Mouse (Mus musculus): ENCODE measurements around the gene Crybb2. TPM values are rescaled to one million over a fixed set of nuclear protein-coding genes. Genes with fewer than 3 reads are reported as not detected.

The Crybb2 gene
- polyA plus RNA-seq, 1 experiment: 0.20 TPM

- no peak overlapping the region for H3K27ac ChIP-seq (ENCODE audit: control insufficient read depth, insufficient read depth, low read length)
- H3K4me1 ChIP-seq (replicated peaks; ENCODE audit: control insufficient read depth, insufficient read depth, low read length): no peaks in the 10 kb centered on the region
- H3K27me3 ChIP-seq (ENCODE audit: control insufficient read depth, insufficient read depth, low read length): no peaks in the 10 kb centered on the region
- no peak overlapping the region for H3K4me3 ChIP-seq (ENCODE audit: control insufficient read depth, insufficient read depth, low read length)
- DNase-seq: no peak
- H3K36me3 ChIP-seq (ENCODE audit: control insufficient read depth, insufficient read depth, low read length): no peaks in the 10 kb centered on the region
- no peak for TF ChIP-seq CTCF (IDR thresholded peaks at IDR 0.05; ENCODE audit: borderline replicate concordance, control insufficient read depth, extremely low read depth, insufficient read depth, low read length, poor library complexity)
- no peak for TF ChIP-seq POLR2A (IDR thresholded peaks at IDR 0.05; ENCODE audit: control insufficient read depth, extremely low read depth, insufficient read depth, low read length, poor library complexity)
- 97% methylated on average over 18 of the region's 18 CpGs for WGBS
These were observed 25.5 kb upstream of the Crybb2 start for GRCm38 (mm10) chr5:113095456-113095855.

DNA sequence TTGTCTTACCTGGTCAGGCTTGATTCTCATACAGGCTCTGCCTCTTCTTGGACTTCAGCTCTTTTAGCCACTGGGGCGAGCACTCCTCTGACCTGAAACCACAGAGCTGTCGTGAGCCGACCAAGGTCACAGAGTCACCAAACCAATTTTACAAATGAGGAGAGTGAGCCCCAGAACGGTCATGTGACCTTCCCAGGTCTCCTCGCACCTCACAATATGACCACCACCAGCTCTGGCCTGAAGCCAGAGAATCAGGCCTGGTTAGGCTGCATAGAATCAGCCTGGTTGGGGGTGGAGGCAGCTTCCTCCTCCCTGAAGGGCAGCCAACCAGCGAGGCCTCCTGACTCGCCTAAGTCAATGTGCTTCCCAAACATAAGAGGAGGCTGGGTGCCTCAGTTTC, 22.5 kb upstream of the Crybb2 start:
- 91% methylated on average over 7 of the region's 7 CpGs for WGBS
- Histone ChIP-seq H3K4me3 (ENCODE audit: control insufficient read depth, insufficient read depth, low read length) (no peak overlapping the region), H3K27me3 (ENCODE audit: control insufficient read depth, insufficient read depth, low read length) (no peaks in the 10 kb centered on the region), H3K27ac (ENCODE audit: control insufficient read depth, insufficient read depth, low read length) (no peak overlapping the region), H3K4me1 (replicated peaks; ENCODE audit: control insufficient read depth, insufficient read depth, low read length) (no peaks in the 10 kb centered on the region), H3K36me3 (ENCODE audit: control insufficient read depth, insufficient read depth, low read length) (no peaks in the 10 kb centered on the region)
- DNase-seq: no peak
- no peak for TF ChIP-seq POLR2A (IDR thresholded peaks at IDR 0.05; ENCODE audit: control insufficient read depth, extremely low read depth, insufficient read depth, low read length, poor library complexity)
- no peak for TF ChIP-seq CTCF (IDR thresholded peaks at IDR 0.05; ENCODE audit: borderline replicate concordance, control insufficient read depth, extremely low read depth, insufficient read depth, low read length, poor library complexity)

GRCm38 (mm10) chr5:113091162-113091561, 21.2 kb upstream of the Crybb2 start:
- H3K27me3 ChIP-seq (ENCODE audit: control insufficient read depth, insufficient read depth, low read length): no peaks in the 10 kb centered on the region
- no peaks in the 10 kb centered on the region for H3K36me3 ChIP-seq (ENCODE audit: control insufficient read depth, insufficient read depth, low read length)
- no peak overlapping the region for H3K27ac ChIP-seq (ENCODE audit: control insufficient read depth, insufficient read depth, low read length)
- TF ChIP-seq POLR2A (IDR thresholded peaks at IDR 0.05; ENCODE audit: control insufficient read depth, extremely low read depth, insufficient read depth, low read length, poor library complexity): no peak
- peak; percentile 57; the same call in 1 of the 2 replicates for TF ChIP-seq CTCF (IDR thresholded peaks at IDR 0.05; ENCODE audit: borderline replicate concordance, control insufficient read depth, extremely low read depth, insufficient read depth, low read length, poor library complexity)
- DNase-seq: peak; percentile 25
- no peak overlapping the region for H3K4me3 ChIP-seq (ENCODE audit: control insufficient read depth, insufficient read depth, low read length)
- H3K4me1 ChIP-seq (replicated peaks; ENCODE audit: control insufficient read depth, insufficient read depth, low read length): no peaks in the 10 kb centered on the region
- WGBS: 88% methylated on average over 5 of the region's 5 CpGs

GRCm38 (mm10) chr5:113090750-113091149, 20.8 kb upstream of the Crybb2 start:
- no peaks in the 10 kb centered on the region for H3K36me3 ChIP-seq (ENCODE audit: control insufficient read depth, insufficient read depth, low read length)
- no peak overlapping the region for H3K27ac ChIP-seq (ENCODE audit: control insufficient read depth, insufficient read depth, low read length)
- 78% methylated on average over 11 of the region's 11 CpGs for WGBS
- no peaks in the 10 kb centered on the region for H3K27me3 ChIP-seq (ENCODE audit: control insufficient read depth, insufficient read depth, low read length)
- TF ChIP-seq POLR2A (IDR thresholded peaks at IDR 0.05; ENCODE audit: control insufficient read depth, extremely low read depth, insufficient read depth, low read length, poor library complexity) (no peak), CTCF (IDR thresholded peaks at IDR 0.05; ENCODE audit: borderline replicate concordance, control insufficient read depth, extremely low read depth, insufficient read depth, low read length, poor library complexity) (no peak)
- H3K4me3 ChIP-seq (ENCODE audit: control insufficient read depth, insufficient read depth, low read length): no peak overlapping the region
- no peak for DNase-seq
- H3K4me1 ChIP-seq (replicated peaks; ENCODE audit: control insufficient read depth, insufficient read depth, low read length): no peaks in the 10 kb centered on the region

GRCm38 (mm10) chr5:113090077-113090690, 20.3 kb upstream of the Crybb2 start:
- TF ChIP-seq CTCF (IDR thresholded peaks at IDR 0.05; ENCODE audit: borderline replicate concordance, control insufficient read depth, extremely low read depth, insufficient read depth, low read length, poor library complexity) (no peak), POLR2A (IDR thresholded peaks at IDR 0.05; ENCODE audit: control insufficient read depth, extremely low read depth, insufficient read depth, low read length, poor library complexity) (no peak)
- DNase-seq: no peak
- Histone ChIP-seq H3K27ac (ENCODE audit: control insufficient read depth, insufficient read depth, low read length) (no peak overlapping the region), H3K36me3 (ENCODE audit: control insufficient read depth, insufficient read depth, low read length) (no peaks in the 10 kb centered on the region), H3K4me3 (ENCODE audit: control insufficient read depth, insufficient read depth, low read length) (no peak overlapping the region), H3K4me1 (replicated peaks; ENCODE audit: control insufficient read depth, insufficient read depth, low read length) (no peaks in the 10 kb centered on the region), H3K27me3 (ENCODE audit: control insufficient read depth, insufficient read depth, low read length) (no peaks in the 10 kb centered on the region)
- 94% methylated on average over 24 of the region's 24 CpGs for WGBS

- TF ChIP-seq POLR2A (IDR thresholded peaks at IDR 0.05; ENCODE audit: control insufficient read depth, extremely low read depth, insufficient read depth, low read length, poor library complexity) (no peak), CTCF (IDR thresholded peaks at IDR 0.05; ENCODE audit: borderline replicate concordance, control insufficient read depth, extremely low read depth, insufficient read depth, low read length, poor library complexity) (no peak)
- no peak for DNase-seq
- Histone ChIP-seq H3K4me1 (replicated peaks; ENCODE audit: control insufficient read depth, insufficient read depth, low read length) (no peaks in the 10 kb centered on the region), H3K36me3 (ENCODE audit: control insufficient read depth, insufficient read depth, low read length) (no peaks in the 10 kb centered on the region), H3K27me3 (ENCODE audit: control insufficient read depth, insufficient read depth, low read length) (no peaks in the 10 kb centered on the region), H3K4me3 (ENCODE audit: control insufficient read depth, insufficient read depth, low read length) (no peak overlapping the region), H3K27ac (ENCODE audit: control insufficient read depth, insufficient read depth, low read length) (no peak overlapping the region)
- WGBS: 97% methylated on average over 2 of the region's 2 CpGs
These were observed 17.5 kb upstream of the Crybb2 start for GRCm38 (mm10) chr5:113087465-113087864.

GRCm38 (mm10) chr5:113086990-113087389, 17.1 kb upstream of the Crybb2 start:
- Histone ChIP-seq H3K4me3 (ENCODE audit: control insufficient read depth, insufficient read depth, low read length) (no peak overlapping the region), H3K27ac (ENCODE audit: control insufficient read depth, insufficient read depth, low read length) (no peak overlapping the region), H3K4me1 (replicated peaks; ENCODE audit: control insufficient read depth, insufficient read depth, low read length) (no peaks in the 10 kb centered on the region), H3K27me3 (ENCODE audit: control insufficient read depth, insufficient read depth, low read length) (no peaks in the 10 kb centered on the region), H3K36me3 (ENCODE audit: control insufficient read depth, insufficient read depth, low read length) (no peaks in the 10 kb centered on the region)
- TF ChIP-seq POLR2A (IDR thresholded peaks at IDR 0.05; ENCODE audit: control insufficient read depth, extremely low read depth, insufficient read depth, low read length, poor library complexity): no peak
- no peak for TF ChIP-seq CTCF (IDR thresholded peaks at IDR 0.05; ENCODE audit: borderline replicate concordance, control insufficient read depth, extremely low read depth, insufficient read depth, low read length, poor library complexity)
- no peak for DNase-seq
- whole genome bisulfite sequencing: 92% methylated on average over 4 of the region's 4 CpGs
